Mouse (Mus musculus): Measurements from ENCODE around the gene Rasgef1b.

GRCm38 (mm10) chr5:99620771-99621170, 108.1 kb downstream of the Rasgef1b start:
- no peak for TF ChIP-seq POLR2A (IDR thresholded peaks at IDR 0.05; ENCODE audit: borderline replicate concordance, extremely low read depth, low read depth, low read length)
- no peak for TF ChIP-seq CTCF (IDR thresholded peaks at IDR 0.05; ENCODE audit: insufficient read depth, low read length)
